Mouse (Mus musculus) spleen, postnatal 0 days (tissue): ENCODE measurements around the gene Hmcn1. TPM values are rescaled to one million over a fixed set of nuclear protein-coding genes. Genes with fewer than 3 reads are reported as not detected.

Experiments
- polyA plus RNA-seq: library from polyadenylated mRNA; unstranded; fragments of >200 nt; fragmentation: Nextera tagmentation; extraction: Ambion mirVana; gene quantifications from 2 replicates; pipeline ENCODE4 v1.2.1, GENCODE M21; 2015

The Hmcn1 gene
- 33.1 and 41.3 TPM in 2 replicates for polyA plus RNA-seq

DNA sequence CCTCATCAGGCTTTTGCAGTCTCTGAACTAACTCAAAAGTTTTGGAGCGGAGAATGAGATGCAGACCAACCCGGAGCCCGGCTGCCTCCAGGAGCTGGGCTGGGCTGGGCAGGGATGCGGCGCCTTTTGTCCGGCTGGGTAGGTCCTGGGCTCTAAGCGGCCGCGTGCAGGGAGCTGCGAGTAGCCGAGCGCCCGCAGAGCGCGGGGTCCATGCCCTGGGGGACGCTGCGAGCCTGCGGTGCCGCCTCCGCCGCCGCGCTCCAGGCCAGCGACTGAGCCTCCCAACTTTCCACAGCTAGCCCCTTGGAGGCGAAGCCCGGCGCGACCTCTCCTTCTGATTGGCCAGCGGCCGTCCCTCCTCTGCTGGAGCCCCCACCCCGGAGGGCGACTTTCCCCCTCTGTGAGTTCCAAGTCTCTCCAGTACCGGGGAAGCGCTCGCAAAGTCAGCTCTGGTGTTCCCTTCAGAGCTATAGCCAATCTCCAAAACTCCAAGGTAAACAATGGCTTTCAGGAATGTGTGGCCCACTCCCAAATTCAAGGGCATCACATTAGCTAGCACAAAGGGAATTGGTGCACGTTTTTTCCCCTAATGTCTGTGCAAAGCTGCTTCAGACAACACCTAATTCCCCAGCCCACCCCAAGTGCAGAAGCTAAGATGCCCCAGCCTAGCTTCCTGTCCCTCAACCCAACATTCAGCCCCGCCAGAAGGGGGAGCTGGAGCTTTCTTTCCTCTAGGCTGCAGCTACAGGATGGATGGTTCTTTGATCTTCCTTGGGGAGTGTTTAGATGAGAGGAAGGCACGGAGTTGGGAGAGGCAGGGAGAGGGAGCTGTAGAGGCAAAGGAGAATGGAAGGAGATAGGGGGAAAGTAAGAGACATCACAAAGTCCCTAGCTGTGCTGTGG lies at the start of gene Hmcn1:
Gene Hmcn1, minus strand, starts transcription at position 274 of the 903 bp plus-strand sequence.

Other genes with a start within 250 kb of the Hmcn1 start
- gene Gm47985, start 189.1 kb upstream of the Hmcn1 start, polyA plus RNA-seq: 1.1 and 1.3 TPM in 2 replicates
- 0.41 and 0.76 TPM in 2 replicates for gene Gm8947, start 198.9 kb upstream of the Hmcn1 start, polyA plus RNA-seq
- gene Gm47995, start 205.0 kb upstream of the Hmcn1 start, polyA plus RNA-seq: 0.25 and 0.32 TPM in 2 replicates
- 0.50 and 0.54 TPM in 2 replicates for gene 3110040M04Rik, start 210.7 kb upstream of the Hmcn1 start, polyA plus RNA-seq
- gene Gm47996, start 216.7 kb upstream of the Hmcn1 start, polyA plus RNA-seq: 0.15 and 0.59 TPM in 2 replicates